Mouse (Mus musculus): ENCODE results near the gene Xcr1.

- TF ChIP-seq CTCF (IDR thresholded peaks at IDR 0.05; ENCODE audit: low read depth) (no peak), EP300 (IDR thresholded peaks at IDR 0.05; ENCODE audit: low read depth) (no peak)
Observed at GRCm38 (mm10) chr9:123826631-123827030, 35.2 kb downstream of the Xcr1 start.
